Mouse (Mus musculus): ENCODE data around the gene Fbln7.

- TF ChIP-seq CTCF (IDR thresholded peaks at IDR 0.05; ENCODE audit: extremely low read depth, insufficient read depth, low read length) (no peak), POLR2A (IDR thresholded peaks at IDR 0.05; ENCODE audit: extremely low read depth, insufficient read depth, low read length) (no peak)
Observed at GRCm38 (mm10) chr2:128902843-128903242, 40.1 kb downstream of the Fbln7 start.
